Mouse (Mus musculus): Measurements from ENCODE around the gene Snapc4.
A peak's percentile ranks its signal among the peaks of the same experiment; 100 is the strongest.

Gene Snapc4

GRCm38 (mm10) chr2:26380131-26380771 lies at the start of gene Snapc4:
Gene Snapc4, minus strand, starts transcription at chr2:26380653.
- DNase-seq (ENCODE audit: extremely low spot score, low spot score): peak; percentile 86

DNA sequence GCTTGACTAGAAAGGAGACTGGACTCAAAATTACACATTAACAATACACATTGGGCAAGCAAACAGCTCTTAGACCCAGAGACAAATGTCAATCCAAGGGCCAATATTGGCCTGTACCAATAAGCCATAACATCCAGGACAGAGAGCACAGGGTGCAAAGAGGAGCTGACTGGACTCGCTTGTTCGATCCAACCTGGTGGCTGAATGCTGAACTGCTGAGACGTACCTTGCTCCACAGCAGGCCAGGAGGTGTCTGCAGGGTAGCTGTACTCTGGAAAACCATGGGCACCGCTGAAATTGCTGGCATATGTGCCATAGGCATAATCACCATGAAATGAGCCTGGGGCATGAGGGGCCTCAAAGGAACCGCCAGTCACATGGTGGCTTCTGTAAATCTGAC lies 49.4 kb upstream of the Snapc4 start:
- DNase-seq (ENCODE audit: extremely low spot score, low spot score): no peak

DNA sequence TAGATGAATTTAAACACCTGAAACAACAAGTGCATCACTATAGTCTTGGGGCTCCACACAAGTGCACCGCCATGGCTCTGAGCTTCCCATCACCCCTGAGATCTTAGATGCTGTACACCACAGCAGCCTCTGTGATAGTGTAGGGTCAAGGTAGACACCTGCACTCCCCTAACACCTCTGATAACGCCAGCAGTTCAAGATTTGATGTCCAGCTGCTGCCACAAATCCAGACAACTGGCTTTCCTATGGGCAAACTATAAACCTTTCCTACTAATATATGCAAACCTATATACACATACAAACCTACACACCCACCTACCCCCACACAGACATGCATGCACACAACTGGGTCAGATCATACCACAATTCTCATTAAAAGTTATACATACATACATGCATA lies 44.1 kb upstream of the Snapc4 start:
- no peak for DNase-seq (ENCODE audit: extremely low spot score, low spot score)

- no peak for DNase-seq (ENCODE audit: extremely low spot score, low spot score)
Observed at GRCm38 (mm10) chr2:26423086-26423485, 42.6 kb upstream of the Snapc4 start.

DNA sequence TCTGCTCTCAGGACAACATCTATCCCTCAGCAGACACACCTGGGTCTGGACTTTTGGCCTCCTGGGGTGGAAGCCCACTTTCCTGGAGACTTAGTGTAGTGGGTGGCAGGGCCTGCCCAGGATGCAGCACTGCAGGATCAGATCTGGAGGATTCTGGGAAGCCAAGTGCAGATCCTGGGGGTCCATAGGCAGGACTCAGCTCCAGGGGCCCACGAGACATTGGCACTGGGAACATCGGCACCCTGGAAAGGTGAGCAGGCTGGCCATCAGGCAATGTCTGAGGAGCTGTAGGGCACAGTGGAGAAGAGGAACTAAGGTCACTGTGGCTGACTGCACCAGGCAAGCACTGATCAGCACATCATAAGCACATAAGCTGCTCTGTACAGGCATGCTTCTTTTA lies 41.5 kb upstream of the Snapc4 start:
- no peak for DNase-seq (ENCODE audit: extremely low spot score, low spot score)

DNA sequence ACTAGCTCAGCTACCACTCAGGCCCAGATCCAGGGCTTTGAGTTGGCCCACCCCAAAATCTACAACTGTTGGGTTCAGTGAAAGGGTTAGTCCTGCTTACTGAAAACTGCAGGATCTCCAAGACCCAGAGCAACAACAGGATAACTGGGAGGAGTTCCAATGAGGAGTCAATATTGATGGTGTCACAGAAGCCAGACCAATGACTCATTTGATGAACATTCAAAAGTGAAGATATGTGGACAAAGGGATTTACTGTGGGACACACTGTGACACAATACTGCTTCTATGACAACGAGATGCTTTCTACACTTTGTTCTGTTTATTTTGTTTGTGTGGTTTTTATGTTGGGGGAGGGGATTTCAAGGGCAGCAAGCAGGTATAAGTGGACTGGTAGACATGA lies 37.7 kb upstream of the Snapc4 start:
- DNase-seq (ENCODE audit: extremely low spot score, low spot score): no peak

- no peak for DNase-seq (ENCODE audit: extremely low spot score, low spot score)
Observed at GRCm38 (mm10) chr2:26417066-26417465, 36.6 kb upstream of the Snapc4 start.

DNA sequence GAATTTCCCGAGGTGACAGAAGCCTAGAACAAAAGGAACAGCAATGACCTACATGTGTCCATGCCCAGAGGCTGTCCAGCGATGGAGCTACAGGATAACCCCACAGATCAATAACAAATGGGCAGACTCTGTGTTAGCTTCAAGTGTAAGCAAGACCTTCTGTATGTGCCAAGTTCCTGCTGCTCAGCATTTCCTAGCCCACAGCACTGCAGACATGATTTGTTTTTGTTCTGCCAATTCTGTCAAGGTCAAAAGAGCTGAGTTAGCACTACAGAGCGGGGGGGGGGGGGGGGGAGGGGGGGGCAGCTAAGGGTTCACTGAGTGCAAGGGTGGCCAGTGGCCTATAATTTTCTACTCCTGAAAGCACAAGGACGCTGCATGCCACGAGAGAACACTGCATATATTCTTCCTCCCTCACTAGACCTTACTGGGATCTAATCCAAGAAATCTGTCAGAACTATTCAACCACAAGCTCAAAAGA lies 30.5 kb upstream of the Snapc4 start:
- no peak for DNase-seq (ENCODE audit: extremely low spot score, low spot score)

DNA sequence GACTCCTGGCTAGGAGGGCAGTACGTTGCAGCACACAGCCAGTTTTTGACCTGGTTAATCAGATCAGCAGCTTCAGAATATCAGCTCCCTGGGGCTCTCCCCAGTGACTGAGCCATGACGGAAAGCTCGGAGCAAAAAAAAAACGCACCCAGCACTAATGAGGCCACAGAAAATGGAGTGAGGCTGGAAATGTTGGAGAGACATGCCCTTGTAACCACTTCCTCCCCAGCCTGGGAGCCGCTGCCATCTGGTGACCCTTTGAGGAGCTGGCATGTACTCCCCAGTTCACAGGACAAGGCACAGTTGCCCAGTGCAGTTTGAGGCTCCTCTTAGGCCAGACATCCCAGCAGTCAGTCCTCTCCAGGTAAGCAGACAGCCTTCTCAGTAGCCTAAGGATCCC lies 29.6 kb upstream of the Snapc4 start:
- no peak for DNase-seq (ENCODE audit: extremely low spot score, low spot score)

- DNase-seq (ENCODE audit: extremely low spot score, low spot score): no peak
Observed at GRCm38 (mm10) chr2:26409362-26409761, 28.9 kb upstream of the Snapc4 start.

DNA sequence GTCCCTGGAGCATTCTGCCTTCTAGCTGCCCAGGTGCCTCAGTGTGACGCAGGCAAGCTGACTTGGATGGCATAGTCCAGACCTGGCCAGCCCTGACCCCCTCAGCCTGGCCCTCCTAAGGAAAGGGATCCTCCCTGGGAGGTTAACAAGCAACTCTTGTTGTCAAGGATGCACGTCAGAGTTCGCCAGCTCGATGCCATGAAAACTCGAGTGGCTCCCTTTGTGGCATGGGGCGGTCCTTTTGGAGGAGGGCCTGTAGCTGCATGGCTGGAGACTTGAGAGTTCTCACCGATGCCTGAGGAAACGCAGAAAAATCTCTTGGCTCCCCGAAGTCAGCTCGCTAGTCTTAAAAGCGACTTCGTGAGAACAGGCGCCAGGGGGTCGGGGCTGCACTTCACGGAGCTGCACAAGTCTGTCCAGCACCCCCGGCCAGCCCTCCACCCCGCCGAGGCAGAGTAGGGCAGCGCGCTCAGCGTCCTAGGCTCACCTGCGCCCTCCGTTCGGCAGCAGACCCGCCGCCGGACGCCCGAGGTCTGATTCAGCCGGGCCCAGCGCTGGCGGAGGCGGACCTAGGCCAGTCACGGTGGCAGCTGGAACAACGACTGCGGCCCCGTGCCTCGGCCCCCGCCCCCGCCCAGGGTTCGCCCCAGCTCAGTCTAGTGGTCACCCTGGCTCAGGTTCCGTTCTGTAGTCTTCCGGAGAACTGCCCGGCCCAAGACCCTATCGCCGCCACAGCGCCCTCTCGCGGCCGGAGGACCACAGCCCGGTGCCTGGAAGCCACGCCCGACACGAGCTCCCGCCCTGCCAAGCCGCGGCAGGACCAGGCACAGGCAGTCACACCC lies 28.3 kb upstream of the Snapc4 start, which contains the start of gene Inpp5e:
TSS of gene Inpp5e (minus strand) at position 689 of the 842 bp plus-strand sequence.
- peak; percentile 100 for DNase-seq (ENCODE audit: extremely low spot score, low spot score)

DNA sequence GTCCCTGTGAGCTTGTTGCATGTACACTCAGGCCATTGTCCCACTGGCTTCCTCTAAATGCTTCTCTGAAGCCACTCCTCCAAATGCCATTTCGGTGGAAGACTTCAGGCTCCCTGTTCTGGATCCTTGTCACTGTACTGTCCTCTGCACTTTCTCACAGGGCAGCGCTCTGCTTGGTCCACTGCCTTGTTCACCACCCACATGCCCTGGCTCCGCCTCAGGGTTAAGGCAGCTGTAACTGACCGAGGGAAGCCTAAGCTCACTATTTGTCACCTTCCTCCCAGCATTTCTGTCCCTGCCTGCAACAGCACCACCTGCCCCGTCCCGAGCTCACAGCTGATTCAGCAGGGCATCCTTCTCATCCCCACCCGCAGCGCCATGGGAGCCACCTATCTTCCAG lies 22.9 kb upstream of the Snapc4 start:
- no peak for DNase-seq (ENCODE audit: extremely low spot score, low spot score)

GRCm38 (mm10) chr2:26402265-26402664 lies 21.8 kb upstream of the Snapc4 start:
- no peak for DNase-seq (ENCODE audit: extremely low spot score, low spot score)

DNA sequence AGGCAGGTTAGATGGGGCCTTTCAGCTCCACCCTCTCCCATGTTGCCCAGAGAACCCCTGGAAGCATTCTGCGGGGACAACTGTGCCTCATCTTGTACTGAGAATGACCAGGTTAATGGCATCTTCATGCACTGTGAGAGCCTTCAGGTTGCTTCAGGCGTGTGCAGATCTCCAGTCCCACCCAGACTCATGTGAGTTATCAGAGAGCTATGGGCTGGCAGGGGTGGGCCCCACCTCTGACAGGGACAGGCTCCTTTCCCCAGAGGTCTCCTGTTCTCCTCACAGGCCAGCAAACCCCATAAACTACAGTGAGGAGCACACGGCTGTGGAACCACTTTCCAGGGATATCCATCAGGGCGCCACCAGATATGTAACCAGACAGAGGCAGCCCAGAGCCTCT lies 20.6 kb upstream of the Snapc4 start:
- DNase-seq (ENCODE audit: extremely low spot score, low spot score): no peak

DNA sequence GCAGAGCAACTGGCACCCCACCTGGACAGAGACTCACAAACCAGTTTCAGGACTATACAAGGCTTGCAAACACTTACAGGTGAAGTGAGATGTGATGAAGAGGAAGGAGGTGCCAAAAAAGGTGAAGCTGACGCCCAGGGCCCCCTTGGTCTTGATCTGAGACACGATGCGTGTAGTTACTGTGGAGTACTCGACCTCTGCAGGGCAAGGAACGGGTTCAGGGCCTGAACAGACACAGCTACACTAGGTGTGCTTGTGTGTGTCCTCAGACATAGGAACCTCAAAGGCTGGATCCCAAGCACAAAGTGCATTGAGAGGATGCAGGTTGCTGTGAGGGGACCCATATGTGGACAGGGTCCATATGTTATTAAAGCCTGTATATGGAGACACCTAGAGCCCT lies 19.8 kb upstream of the Snapc4 start:
- no peak for DNase-seq (ENCODE audit: extremely low spot score, low spot score)

- no peak for DNase-seq (ENCODE audit: extremely low spot score, low spot score)
Observed at GRCm38 (mm10) chr2:26399647-26400046, 19.2 kb upstream of the Snapc4 start.

DNA sequence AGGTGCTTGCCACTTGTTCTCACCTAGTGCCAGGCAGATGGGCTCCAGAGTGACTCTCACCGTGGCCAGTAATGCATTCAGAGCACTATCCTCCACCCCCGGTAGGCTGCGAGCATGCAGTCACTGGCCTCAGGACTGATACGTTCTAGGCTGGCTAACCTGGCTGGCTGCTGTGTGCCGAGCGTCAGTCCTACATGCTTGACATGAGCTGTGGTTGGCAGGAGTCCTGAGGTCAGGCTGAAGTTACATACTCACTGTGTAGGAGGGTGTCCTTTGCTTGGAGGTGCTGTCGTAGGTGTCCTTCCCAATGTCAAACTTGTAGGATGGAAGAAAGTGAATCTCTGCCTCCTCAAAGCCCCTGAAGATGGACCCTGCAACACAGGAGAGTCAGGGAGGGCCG lies 18.5 kb upstream of the Snapc4 start:
- no peak for DNase-seq (ENCODE audit: extremely low spot score, low spot score)

- no peak for DNase-seq (ENCODE audit: extremely low spot score, low spot score)
Observed at GRCm38 (mm10) chr2:26391617-26392016, 11.2 kb upstream of the Snapc4 start.

DNA sequence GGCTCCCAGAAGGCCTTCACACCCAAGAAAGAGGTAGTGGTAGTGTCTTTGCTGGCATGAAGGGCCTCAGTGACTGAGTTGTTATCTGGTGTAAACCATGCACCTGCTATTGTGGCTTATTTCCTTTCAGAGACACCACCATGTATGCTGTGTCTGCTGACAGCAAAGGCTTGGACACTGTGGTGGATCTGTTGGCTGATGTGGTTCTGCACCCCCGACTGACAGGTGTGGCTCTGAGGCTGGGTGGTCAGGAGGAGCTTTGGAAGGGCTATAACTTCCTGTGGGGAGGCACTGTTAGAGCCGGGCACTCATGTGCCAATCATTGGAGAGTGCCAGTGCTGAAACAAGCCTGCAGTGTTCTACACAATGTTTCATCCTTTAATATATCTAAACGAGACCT lies 10.5 kb upstream of the Snapc4 start:
- DNase-seq (ENCODE audit: extremely low spot score, low spot score): no peak

DNA sequence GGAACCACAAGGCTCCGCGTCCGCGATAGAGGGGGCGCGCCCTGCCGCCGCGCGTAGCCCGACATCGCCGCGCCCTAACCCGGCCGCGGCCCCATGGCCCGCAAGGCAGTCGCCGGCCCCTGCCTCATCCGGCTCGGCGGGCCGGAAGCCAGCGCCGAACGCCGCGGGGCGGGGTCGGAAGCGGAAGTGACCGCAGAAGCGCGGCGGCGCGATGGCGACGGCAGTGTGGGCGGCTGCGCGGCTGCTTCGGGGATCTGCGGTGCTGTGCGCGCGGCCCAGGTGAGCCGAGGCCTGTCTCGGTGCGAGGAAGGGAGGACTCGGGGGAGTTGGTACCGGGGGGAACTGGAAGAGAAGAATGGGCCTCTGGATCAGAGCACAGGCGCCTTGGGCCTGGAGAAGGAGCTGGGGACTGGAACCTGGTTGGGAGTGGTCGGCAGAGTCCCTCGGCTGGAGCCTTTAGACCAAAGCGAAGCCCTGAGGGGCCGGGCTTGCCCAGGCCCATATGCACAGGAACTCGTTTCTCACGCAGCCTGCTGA lies 8.8 kb upstream of the Snapc4 start, which contains the start of the genes Entr1 and Pmpca:
TSS of gene Entr1 (minus strand) at position 163 of the 537 bp plus-strand sequence.
TSS of gene Pmpca (plus strand) at position 186 of the 537 bp plus-strand sequence.
- peak; percentile 86 for DNase-seq (ENCODE audit: extremely low spot score, low spot score)

DNA sequence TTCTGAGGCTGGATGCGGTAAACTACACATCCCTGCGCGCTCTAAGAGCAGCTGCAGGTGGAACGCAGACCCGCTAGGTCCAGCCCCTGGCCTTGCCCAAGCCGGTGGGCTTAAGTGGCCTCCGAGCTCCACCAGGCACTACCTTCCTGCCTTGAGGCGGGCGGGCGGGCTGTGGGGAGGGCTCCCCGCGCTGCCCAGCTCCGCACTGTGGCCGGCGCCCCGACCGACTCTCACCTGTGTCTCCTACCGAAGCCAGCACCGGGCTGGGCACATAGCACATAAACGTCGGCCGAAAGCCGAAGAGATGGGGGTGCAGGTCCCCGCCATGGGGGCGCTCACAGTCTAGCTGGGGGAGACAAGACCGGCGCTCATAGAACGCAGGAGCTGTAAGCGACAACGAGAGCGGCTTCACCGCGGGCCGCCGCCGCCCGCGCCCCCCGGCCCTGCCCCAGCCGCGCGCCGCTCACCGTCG lies 8.3 kb upstream of the Snapc4 start:
- DNase-seq (ENCODE audit: extremely low spot score, low spot score): peak; percentile 65

GRCm38 (mm10) chr2:26387713-26388112 lies 7.3 kb upstream of the Snapc4 start:
- no peak for DNase-seq (ENCODE audit: extremely low spot score, low spot score)
